Mouse (Mus musculus) gastrocnemius, postnatal 36 days (tissue): ENCODE measurements around the gene Aptx. TPM values are rescaled to one million over a fixed set of nuclear protein-coding genes. Genes with fewer than 3 reads are reported as not detected.

ENCODE experiments used
- DNase-seq, 2 experiments: peaks; one replicate each; pipeline ENCODE4 v3.0.0; 2022
- intact Hi-C: fragments of 180-260 bp; cut with DNase I; formaldehyde crosslinking; loops from one replicate; pipeline ENCODE4 v1.15.1; 2025
- microRNA-seq, 2 experiments: library from miRNA; unstranded; fragments of <30 nt; microRNA quantifications; one replicate each; pipeline ENCODE4 v1.2.0; 2021
- total RNA-seq, 2 experiments: library from RNA; stranded (reverse); gene quantifications; 2 replicates each; pipeline ENCODE4 v1.2.3; 2021

Gene Aptx
- total RNA-seq, 2 experiments from 2014 or later = 14.4 to 15.5 TPM

DNA sequence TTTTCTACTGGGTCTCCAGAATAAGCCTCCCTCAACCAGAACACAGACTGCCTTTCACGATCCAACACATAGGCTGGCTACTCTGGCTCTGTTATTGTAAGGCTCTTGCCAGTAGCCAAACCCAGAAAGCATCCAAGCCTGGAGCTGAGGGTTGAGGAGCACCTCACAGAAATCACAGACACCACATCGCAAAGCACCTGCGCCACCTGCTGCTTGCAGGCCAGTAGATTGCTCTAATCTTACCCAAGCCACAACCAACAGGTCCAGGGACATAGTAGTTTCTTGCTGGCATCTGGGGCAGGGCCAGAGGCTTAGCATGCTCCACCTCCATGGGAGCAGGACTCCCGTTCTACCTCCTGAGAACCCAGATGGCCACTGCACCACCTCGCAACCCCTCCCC is 25.9 kb downstream of the Aptx start:
- no peak for DNase-seq
- intact Hi-C loops = no loop called here

DNA sequence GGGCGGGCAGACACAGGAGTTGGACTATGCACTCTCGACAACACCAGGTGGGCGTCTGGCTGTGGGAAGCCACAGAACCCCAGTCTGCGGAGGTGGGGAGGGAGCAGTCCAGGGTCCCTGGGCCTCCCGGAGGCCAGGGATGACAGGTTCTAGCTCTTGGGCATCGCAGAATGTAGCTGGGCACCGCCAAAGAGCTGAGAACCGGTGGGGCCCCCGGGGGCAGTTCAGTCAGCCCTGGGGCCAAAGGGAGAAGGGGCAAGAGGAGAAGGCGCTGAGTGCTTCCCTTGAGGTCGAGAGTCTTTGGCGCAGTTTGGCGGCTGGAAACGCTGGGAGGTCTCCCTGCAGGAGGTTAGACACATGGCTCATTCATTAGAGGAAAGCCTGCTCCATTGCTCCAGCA is 26.7 kb downstream of the Aptx start:
- DNase-seq = no peak
- intact Hi-C loops = no loop called here

DNA sequence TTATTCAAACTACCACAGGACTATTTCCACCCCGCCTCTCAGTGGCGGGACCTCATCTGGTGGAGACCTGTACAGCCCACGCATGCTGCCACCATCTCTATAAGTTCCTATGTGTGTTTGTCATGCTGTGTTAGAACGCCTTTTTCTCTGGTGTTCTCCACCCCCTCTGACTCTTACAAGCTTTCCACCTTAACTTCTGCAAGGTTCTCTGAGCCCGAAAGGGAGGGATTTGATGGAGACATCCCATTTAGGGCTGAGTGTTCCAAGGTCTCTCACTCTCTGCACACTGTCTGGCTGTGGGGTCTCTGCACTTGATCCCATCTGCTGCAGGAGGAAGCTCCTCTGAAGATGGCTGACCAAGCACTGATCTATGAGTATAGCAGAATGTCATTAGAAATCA is 29.5 kb downstream of the Aptx start:
- no peak for DNase-seq
- intact Hi-C loops = no loop called here

DNA sequence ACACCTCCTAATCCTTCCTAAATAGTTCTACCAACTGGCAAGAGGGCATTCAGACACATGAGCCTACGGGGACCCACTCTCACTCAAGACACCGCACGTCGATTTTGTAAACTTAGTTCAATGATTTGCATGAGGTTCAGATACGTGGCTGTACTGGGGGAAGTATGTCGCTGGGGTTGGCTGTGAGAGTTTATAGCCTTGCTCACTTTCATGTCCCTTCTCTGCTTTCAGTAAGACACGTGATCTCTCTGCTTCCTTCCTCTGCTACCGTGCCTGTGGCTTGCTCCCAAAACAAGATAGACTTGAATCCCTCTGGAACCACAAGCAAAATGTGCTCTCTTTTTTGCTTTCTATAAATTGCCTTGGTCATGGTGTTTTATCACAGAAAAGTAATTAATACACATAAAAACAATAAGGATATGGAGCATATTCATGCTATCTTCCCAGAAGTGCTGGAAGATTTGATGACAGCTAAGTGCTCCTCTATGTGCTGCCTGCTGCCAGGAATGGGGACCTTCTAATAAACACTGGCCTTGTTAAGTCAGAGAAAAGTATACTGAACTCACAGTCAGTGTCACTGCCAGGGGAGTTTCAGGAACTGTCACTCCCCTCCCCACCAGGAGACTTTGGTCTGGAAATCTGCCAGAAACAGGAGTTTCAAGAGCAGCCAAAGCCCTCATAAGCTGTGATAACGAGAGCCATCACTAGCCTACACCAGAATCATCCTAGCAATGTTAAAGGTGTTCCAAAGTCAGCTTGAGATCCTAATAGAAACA is 36.6 kb downstream of the Aptx start:
- intact Hi-C loops = no loop called here
- no peak for DNase-seq

DNA sequence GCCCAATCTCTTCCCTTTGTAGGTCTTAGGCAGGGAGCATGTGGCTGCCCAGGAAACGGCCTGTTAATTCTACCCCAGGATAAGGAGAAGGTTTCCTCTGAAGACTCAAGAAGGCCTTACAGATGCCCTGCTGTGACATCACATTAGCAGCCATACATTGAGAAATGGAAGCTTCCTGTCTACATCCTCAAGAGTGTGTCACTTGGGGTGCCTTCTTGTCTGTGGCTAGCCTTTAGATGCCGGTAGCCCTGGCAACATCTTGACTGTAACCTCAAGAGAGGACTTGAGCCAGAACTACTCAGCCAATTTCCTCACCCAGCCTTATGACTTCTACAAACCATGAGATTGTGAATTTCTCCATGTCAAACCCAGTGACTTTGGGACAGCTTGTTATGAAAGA is 51.9 kb downstream of the Aptx start:
- intact Hi-C loops = no loop called here
- DNase-seq = no peak

DNA sequence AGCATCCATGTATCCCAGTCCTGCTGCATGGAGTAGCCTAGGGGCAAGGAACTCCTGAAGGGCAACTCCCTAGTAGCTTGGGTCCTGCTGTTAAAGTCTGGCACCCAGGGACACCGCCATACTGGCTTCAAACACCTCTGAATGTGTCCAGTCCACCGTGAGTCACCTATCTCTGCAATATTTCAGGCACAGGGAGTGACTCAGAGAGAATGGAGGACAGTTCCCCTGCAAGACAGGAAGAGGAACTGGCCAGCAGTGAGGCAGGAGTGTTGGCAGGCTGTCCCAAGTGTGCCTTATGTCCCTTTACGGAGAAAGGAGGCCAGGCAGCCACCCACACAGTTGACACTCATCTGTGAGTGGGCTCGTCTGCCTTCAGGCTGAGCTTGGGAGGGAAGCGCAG is 53.9 kb downstream of the Aptx start:
- no peak for DNase-seq
- intact Hi-C loops = no loop called here

DNA sequence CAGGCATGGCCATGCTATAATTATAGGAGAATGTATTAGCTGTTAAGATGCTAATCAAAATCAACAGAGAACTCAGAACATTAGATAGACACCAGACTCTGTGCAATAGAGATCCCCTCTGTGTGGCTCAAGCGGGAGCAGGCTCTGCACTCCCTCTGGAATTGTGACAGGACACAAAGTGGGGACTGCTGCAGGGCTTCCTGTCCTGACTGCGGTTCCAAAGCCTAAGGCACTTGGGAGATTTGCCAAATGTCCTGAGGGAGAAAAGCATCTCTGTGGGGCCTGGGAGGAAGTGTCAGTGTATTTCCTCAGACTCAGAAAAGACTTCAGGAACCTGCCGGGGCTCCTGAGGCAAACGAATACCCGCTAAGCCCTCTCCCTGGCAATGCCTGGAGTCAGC is 59.4 kb downstream of the Aptx start:
- DNase-seq = no peak
- intact Hi-C loops = no loop called here

DNA sequence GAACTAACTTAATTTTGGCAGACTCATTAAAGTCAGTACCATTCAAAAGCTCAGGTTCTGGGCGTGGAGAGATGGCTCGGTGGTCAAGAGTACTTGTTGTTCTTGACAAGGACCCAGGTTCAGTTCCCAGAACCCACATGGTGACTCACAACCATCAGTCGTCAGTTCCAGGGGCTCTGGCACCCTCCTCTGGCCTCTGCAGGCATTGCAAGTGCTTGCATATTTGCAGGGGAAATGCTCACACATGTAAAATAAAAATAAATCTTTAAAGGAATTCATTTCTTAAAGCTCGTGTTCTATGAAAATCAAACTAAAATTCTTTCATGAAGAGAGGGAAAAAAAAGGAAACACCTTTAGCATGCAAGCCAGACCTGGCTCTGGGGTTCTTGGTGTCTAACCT is 62.0 kb downstream of the Aptx start:
- intact Hi-C loops = no loop called here
- no peak for DNase-seq

Small RNAs within 50 kb of the gene (microRNA-seq; reads per million reads assigned to microRNA genes)
- 0 reads per million in 2 experiments for gene Mir207

Other genes with a start within 250 kb of the Aptx start
- gene Tmem215, start 231.0 kb downstream of the Aptx start, total RNA-seq = not detected
- 10 to 100 TPM; 31.8 to 38.3 TPM for gene Dnaja1, start 19.0 kb upstream of the Aptx start, total RNA-seq
- 10 to 100 TPM; 23.7 to 28.3 TPM for gene Smu1, start 54.7 kb upstream of the Aptx start, total RNA-seq
- gene B4galt1, start 150.8 kb upstream of the Aptx start, total RNA-seq = 10 to 100 TPM; 28.1 to 29.9 TPM
- not detected for gene Spink4, start 216.9 kb upstream of the Aptx start, total RNA-seq
- gene Bag1, start 245.1 kb upstream of the Aptx start, total RNA-seq = 100 to 1,000 TPM; 185 to 205 TPM
- gene Chmp5, start 245.2 kb upstream of the Aptx start, total RNA-seq = 10 to 100 TPM; 21.2 to 21.6 TPM